Mouse (Mus musculus): ENCODE measurements around the gene Ndrg2.

DNA sequence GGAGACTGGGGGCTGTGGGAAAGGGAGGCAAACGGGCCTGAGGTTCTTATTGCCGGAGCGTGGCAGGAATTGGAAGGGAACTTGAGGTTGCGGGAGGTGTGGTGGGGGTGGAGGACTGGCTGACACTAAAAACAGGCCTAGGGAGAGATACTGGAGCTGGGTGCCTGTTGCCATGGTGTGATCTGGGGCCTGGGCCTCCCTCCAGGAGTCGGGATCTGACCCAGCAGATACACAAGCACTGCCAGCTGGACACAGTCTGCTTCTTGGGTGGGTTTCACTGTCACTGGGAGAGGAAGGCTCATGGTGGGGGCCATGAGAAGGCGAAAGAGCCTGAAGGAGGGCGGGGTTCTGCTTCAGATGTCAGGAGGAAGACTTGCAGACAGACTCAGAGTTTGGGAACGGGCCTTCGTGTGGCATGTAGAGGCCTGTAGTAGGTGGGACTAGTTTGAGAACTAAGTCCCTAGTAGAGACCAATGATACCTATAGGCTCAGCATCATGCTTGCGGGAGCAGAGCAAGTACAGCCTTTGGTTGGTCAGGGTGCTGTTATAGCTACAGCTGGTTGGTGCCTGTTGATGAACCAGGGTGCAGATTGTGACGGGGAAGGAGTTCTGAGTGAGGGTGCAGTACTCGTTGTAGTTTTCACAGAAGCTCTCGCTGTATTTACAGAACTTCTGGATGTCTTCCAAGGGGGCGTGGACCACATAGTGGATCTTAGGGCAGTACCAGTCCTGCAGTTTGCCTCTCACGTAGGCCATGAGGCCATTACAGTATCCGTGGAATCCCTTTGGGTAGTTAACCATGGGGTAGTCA is 8.0 kb upstream of the Ndrg2 start:
- no peak for TF ChIP-seq CTCF (IDR thresholded peaks at IDR 0.05; ENCODE audit: borderline replicate concordance, insufficient read depth, low read length)
- TF ChIP-seq POLR2A (IDR thresholded peaks at IDR 0.05; ENCODE audit: low read depth, low read length) = no peak

All from embryonic fibroblast, embryonic 13.5 days (primary cell).